Mouse (Mus musculus) lung, embryonic 16.5 days (tissue): Measurements from ENCODE around the gene Gm39115. TPM values are rescaled to one million over a fixed set of nuclear protein-coding genes. Genes with fewer than 3 reads are reported as not detected.
"Not testable (repeated sequence)": the region's sequence is repeated elsewhere in the genome, so short reads cannot be mapped to it uniquely, and the experiment has no call there.

Experiments used
- ATAC-seq: fragments of 200-750 bp; cut with Nextera tagmentation; 2 replicates; pipeline ENCODE4 v1.8.0; 2017; ENCODE audit warnings: low read depth, mild to moderate bottlenecking, moderate library complexity
- H3K27ac ChIP-seq: fragments of 300-500 bp; sonication (generic); 2 replicates; pipeline ENCODE4 v1.5.1; 2014; ENCODE audit warnings: mild to moderate bottlenecking, control low read depth, low read length
- H3K27me3 ChIP-seq: fragments of 300-500 bp; sonication (generic); 2 replicates; pipeline ENCODE4 v1.6.1; 2014; ENCODE audit warnings: low read depth, low read length, mixed read lengths; ENCODE audit not compliant: control insufficient read depth, insufficient read depth
- H3K36me3 ChIP-seq: fragments of 300-500 bp; sonication (generic); 2 replicates; pipeline ENCODE4 v1.6.1; 2014; ENCODE audit warnings: low read length; ENCODE audit not compliant: control insufficient read depth, insufficient read depth
- H3K4me1 ChIP-seq: fragments of 300-500 bp; sonication (generic); replicated peaks from 2 replicates; pipeline ENCODE4 v1.6.1; 2014; ENCODE audit warnings: low read length, mixed read lengths; ENCODE audit not compliant: control insufficient read depth, insufficient read depth
- H3K4me2 ChIP-seq: fragments of 300-500 bp; sonication (generic); 2 replicates; pipeline ENCODE4 v1.6.1; 2014; ENCODE audit warnings: low read depth, low read length, control low read depth
- H3K4me3 ChIP-seq: fragments of 300-500 bp; sonication (generic); 2 replicates; pipeline ENCODE4 v1.5.1; 2014; ENCODE audit warnings: mild to moderate bottlenecking, low read length, control low read depth
- H3K9ac ChIP-seq: fragments of 300-500 bp; sonication (generic); 2 replicates; pipeline ENCODE4 v1.6.1; 2014; ENCODE audit warnings: low read length, control low read depth
- H3K9me3 ChIP-seq: fragments of 300-500 bp; sonication (generic); 2 replicates; pipeline ENCODE4 v1.6.1; 2016; ENCODE audit warnings: low read length; ENCODE audit not compliant: control insufficient read depth
- WGBS: fragments of 180-500 bp; shearing (Covaris S2); extraction: QIAGEN DNeasy Blood & Tissue Kit; methylation state at CpG from one replicate; pipeline ENCODE4 v1.1.7; 2014; 5-methylcytosine and 5-hydroxymethylcytosine counted together
- polyA plus RNA-seq: library from polyadenylated mRNA; unstranded; fragments of >200 nt; fragmentation: Nextera tagmentation; extraction: Ambion mirVana; gene quantifications from 2 replicates; pipeline ENCODE4 v1.2.1, GENCODE M21; 2015

Gm39115 gene
- polyA plus RNA-seq, 1 experiment from 2014 or later = not detected

DNA sequence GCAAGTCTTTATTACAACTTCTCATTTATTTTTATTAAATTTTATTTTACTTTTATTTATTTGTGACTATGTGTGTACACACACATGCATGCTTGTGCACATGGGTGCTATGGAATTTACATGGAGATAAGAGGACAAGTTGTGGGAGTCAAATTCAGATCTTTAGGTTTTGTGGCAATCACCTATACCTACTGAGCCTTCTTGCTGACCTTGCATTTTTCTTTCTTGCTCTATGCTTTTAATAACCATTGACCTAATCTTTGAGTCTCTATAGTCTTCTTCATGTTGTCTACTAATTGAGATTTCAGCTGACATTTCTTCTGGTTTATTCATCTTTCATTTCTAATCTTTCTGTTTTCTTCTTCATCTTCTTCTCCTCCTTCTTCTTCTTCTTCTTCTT is 12.8 kb upstream of the Gm39115 start:
- Histone ChIP-seq H3K9ac (no peak overlapping the region), H3K4me2 (no peak overlapping the region), H3K9me3 (no peaks in the 10 kb centered on the region; the same call in 1 of the 2 replicates), H3K4me1 (no peaks in the 10 kb centered on the region), H3K4me3 (no peak overlapping the region), H3K27ac (no peak overlapping the region), H3K27me3 (no peaks in the 10 kb centered on the region), H3K36me3 (no peaks in the 10 kb centered on the region)
- ATAC-seq = no peak

DNA sequence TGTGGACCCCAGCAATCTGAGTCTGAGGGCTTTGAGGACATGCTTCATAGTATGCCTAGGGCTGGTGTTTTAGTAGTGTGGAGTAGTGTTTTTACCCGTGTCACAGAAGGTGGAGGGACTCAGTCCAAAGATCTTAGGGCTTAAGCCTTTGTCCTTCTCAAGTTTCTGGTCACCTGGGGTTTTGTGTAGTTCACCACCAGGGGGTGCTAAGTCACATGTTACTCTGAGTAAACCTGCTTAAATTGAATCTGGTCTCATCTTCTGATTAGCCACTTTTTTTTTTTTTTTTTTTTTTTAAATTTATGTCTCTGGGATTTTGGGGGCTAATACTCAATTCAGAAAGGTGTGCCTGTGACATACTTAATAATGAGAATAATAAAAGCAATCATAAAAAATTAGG is 10.2 kb upstream of the Gm39115 start:
- H3K4me3 ChIP-seq = no peak overlapping the region
- H3K9ac ChIP-seq = no peak overlapping the region
- H3K9me3 ChIP-seq = no peaks in the 10 kb centered on the region; the same call in 1 of the 2 replicates
- H3K27me3 ChIP-seq = no peaks in the 10 kb centered on the region
- no peak for ATAC-seq
- H3K27ac ChIP-seq = no peak overlapping the region
- H3K36me3 ChIP-seq = no peaks in the 10 kb centered on the region
- no peak overlapping the region for H3K4me2 ChIP-seq
- WGBS = 4% methylated on average over 1 of the region's 1 CpGs
- no peaks in the 10 kb centered on the region for H3K4me1 ChIP-seq

DNA sequence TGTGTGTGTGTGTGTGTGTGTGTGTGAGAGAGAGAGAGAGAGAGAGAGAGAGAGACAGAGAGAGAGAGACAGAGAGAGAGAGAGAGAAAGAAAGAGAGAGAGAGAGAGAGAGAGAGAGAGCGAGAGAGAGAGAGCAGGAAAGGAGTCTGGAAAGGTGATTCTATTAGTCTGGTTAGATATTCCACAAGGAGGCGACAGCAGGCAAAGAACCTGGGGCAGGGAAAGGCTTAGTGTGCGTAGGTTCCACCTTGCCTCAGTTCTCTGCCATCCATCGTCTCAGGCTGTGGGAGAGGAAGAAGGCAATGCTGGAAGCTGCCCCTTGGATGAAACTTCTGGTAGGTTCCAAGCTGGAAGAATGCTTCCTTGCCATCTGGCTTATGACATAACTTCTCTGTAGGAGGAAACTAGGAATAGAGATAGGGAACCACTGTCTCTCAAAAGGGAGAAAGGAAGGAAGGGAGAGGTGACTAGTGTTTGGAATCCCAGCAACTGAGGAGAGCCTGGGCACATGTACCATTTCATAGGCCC is 9.6 kb upstream of the Gm39115 start:
- Histone ChIP-seq H3K27me3 (no peaks in the 10 kb centered on the region), H3K4me2 (no peak overlapping the region), H3K4me1 (no peaks in the 10 kb centered on the region), H3K9ac (no peak overlapping the region), H3K4me3 (no peak overlapping the region), H3K36me3 (no peaks in the 10 kb centered on the region), H3K9me3 (no peaks in the 10 kb centered on the region; the same call in 1 of the 2 replicates), H3K27ac (no peak overlapping the region)
- ATAC-seq = no peak
- WGBS = 21% methylated on average over 4 of the region's 4 CpGs

DNA sequence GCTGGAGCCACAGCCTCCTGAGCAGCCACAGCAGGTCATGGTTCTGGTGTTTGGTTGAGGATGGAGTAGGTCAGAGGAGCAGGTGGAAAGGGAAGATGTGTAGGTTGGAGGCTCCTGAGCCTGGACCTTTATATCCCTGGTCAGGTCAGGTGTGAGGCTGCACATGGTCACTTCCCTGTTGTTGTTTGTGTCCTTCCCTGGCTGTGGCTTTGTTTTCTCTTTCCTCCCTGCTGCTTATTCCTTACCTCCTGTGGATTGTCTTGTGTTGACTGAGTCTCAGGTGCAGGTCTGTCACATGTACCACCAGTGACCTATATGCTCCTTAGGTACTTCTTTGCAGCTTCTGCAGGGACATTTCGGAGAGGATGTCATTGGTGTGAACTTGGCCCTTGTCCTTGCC is 8.7 kb upstream of the Gm39115 start, which contains the start of gene Gm45337:
Gene Gm45337, minus strand, starts transcription at position 101 of the 400 bp plus-strand sequence.
- Histone ChIP-seq H3K27ac (no peak within 1 kb of the TSS), H3K4me1 (no peaks in the 10 kb centered on the region), H3K9me3 (no peaks in the 10 kb centered on the region; the same call in 1 of the 2 replicates), H3K9ac (no peak within 1 kb of the TSS), H3K4me2 (no peak within 1 kb of the TSS), H3K4me3 (no peak within 1 kb of the TSS), H3K36me3 (no peaks in the 10 kb centered on the region), H3K27me3 (no peaks in the 10 kb centered on the region)
- no peak for ATAC-seq
- 77% methylated on average over 1 of the region's 1 CpGs for WGBS

DNA sequence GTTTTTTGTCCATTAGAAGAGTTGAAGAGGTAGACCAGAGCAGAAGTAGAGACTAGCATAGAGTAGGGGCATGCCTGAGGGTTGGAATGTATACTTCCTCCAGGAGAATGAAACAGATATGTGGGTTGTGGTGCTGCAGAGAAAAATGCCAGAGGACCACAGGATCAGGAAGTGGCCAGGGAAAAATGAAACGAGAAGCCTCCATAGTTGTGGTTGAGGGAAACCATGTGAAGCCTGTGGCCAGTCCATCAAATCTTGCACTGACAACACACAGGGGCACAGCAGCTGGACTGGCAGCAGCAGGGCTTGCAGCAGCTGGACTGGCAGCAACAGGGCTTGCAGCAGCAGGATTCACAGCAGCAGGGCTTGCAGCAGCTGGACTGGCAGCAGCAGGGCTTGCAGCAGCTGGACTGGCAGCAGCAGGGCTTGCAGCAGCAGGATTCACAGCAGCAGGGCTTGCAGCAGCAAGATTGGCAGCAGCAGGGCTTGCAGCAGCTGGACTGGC is 7.7 kb upstream of the Gm39115 start:
- H3K27me3 ChIP-seq, ATAC-seq: not testable (repeated sequence)
- WGBS = 23% methylated on average over 1 of the region's 1 CpGs

DNA sequence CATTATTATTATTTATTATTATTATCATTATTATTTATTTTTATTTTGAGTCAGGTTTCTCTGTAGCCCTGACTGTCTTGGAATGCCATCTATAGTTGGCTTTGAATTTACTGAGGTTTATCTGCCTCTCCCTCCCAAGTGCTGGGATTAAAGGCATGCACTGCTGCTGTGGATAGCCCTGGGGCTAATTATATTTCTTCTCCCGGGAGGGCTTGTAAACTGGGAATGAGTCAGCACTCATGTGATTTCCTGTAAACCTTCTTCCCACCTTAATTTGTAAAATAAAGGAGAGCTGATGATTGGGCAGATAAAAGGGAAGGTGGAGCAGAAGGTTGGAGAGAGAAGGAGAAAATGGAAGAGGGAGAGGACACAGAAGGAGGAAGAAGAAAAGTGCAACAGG is 4.9 kb upstream of the Gm39115 start:
- 19% methylated on average over 1 of the region's 1 CpGs for WGBS
- no peaks in the 10 kb centered on the region for H3K4me1 ChIP-seq

More for the DNA sequence above, 7.7 kb upstream of the Gm39115 start:
- not testable (repeated sequence) for H3K27ac ChIP-seq, H3K4me1 ChIP-seq, H3K9me3 ChIP-seq, H3K36me3 ChIP-seq, H3K9ac ChIP-seq, H3K4me2 ChIP-seq, H3K4me3 ChIP-seq

DNA sequence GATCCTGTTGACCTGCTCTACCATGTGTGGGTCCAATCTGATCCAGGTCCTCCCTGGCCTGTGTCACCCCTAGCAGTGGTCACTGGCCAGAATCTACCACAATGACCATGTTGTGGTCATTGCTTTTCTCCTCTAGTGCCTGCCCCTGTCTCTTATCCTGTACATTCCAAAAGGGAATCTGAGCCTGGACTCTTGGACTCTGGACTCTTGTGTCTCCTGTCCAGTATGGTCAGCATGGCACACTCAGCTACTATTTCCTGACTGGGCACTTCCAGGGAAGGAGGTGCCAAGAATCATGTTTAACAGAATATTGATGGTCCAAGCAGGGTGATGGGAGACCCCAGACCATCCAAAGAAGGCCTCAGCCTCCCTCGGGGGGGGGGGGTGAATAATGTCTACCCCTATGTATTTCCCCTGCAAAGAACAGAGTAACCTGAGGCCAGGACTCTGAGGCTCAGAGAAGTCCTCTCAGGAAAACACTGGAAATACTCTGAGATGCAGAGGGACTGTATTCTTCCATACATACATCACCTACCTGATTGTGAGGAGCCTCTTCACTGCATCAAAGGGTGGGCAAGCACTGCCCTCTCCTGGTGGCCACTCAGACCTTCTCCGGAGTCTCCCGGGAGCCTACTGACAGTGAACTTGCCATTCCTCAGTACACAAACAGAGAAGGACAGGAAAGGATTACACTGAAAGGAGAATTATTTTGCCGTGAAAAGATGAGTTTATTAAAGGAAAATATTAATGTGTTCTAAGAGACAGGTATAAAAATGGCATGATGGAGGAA is 1.4 kb downstream of the Gm39115 start:
- ATAC-seq = no peak
- WGBS = 37% methylated on average over 4 of the region's 4 CpGs

More for the DNA sequence above, 4.9 kb upstream of the Gm39115 start:
- H3K9ac ChIP-seq = no peak overlapping the region
- no peak overlapping the region for H3K4me2 ChIP-seq
- no peaks in the 10 kb centered on the region for H3K27me3 ChIP-seq
- no peak overlapping the region for H3K4me3 ChIP-seq
- no peak for ATAC-seq
- H3K27ac ChIP-seq = no peak overlapping the region
- no peaks in the 10 kb centered on the region for H3K9me3 ChIP-seq
- no peaks in the 10 kb centered on the region for H3K36me3 ChIP-seq

DNA sequence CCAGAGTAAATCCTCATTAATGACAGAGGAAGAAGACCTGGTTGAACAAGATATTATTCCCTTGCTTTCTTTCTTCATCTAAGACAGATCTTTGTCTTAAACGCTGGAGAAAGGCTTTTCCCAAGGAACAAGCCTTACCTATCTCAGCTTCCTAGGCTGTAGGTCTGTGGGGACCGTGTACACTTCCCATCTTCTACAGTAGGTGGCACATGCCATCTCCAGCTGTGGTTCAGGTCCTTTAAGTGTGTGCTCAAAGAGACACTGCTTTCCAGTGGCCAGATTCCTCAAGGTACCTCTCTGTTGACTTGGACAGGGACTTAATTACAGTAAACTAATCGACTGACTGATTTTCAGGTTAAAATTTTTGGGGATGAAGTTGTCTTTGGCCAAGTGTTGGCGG is 7.0 kb downstream of the Gm39115 start:
- Histone ChIP-seq H3K27ac (no peak overlapping the region), H3K9me3 (no peaks in the 10 kb centered on the region), H3K36me3 (no peaks in the 10 kb centered on the region), H3K27me3 (no peaks in the 10 kb centered on the region), H3K4me2 (no peak overlapping the region), H3K4me3 (no peak overlapping the region), H3K4me1 (no peaks in the 10 kb centered on the region), H3K9ac (no peak overlapping the region)
- WGBS = 55% methylated on average over 4 of the region's 4 CpGs
- ATAC-seq = no peak

More for the DNA sequence above, 1.4 kb downstream of the Gm39115 start:
- Histone ChIP-seq H3K4me1 (no peaks in the 10 kb centered on the region), H3K27me3 (no peaks in the 10 kb centered on the region), H3K36me3 (no peaks in the 10 kb centered on the region), H3K4me2 (no peak overlapping the region), H3K9ac (no peak overlapping the region), H3K9me3 (no peaks in the 10 kb centered on the region), H3K27ac (no peak overlapping the region), H3K4me3 (no peak overlapping the region)

DNA sequence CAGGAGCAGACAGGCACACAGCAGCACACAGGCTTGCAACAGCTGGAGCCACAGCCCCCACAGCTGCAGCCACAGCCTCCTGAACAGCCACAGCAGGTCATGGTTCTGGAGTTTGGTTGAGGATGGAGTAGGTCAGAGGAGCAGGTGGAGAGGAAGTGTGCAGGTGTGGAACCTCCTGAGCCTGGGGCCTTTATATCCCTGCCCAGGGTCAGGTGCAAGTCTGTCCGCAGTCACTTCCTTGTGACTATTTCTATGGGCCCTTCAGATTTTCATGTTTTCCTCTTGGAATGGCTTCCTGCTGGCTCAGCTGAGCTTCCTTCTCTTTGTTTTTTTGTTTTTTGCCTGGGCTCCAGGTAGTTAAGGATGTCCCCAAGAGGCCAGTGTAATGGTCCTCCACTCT is 15.2 kb downstream of the Gm39115 start, which contains the start of gene Gm45618:
Gene Gm45618, minus strand, starts transcription at position 101 of the 400 bp plus-strand sequence.
- H3K36me3 ChIP-seq, H3K9me3 ChIP-seq, H3K27ac ChIP-seq, H3K9ac ChIP-seq, ATAC-seq, H3K4me3 ChIP-seq, H3K27me3 ChIP-seq, H3K4me2 ChIP-seq, H3K4me1 ChIP-seq: not testable (repeated sequence)
- WGBS = 86% methylated on average over 1 of the region's 1 CpGs
